Mouse (Mus musculus): ENCODE data around the gene Adcy1. TPM values are rescaled to one million over a fixed set of nuclear protein-coding genes. Genes with fewer than 3 reads are reported as not detected.
A peak's percentile ranks its signal among the peaks of the same experiment; 100 is the strongest.

The Adcy1 gene
- polyA plus RNA-seq, 1 experiment from 2014 or later = 9.9 TPM

DNA sequence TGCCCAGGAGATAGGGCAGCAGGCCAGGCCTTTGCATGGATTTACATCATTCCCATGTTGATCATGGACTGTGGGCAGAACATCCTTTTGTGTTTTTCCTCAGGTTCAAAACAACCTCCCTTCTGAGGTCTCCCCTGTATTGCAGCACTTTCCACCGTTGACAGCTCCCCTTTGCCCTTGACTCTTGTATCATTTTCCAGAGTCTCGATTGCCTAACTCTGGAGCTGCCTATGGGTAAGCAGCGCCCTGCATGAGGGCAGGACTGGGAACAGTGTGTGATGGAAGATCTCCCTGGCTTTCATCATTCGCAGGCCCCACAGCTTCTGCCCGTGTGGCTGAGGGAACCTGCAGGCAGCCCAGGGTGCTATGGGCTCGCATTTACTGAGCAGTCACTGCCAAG, 129.4 kb downstream of the Adcy1 start:
- DNase-seq = no peak
- Histone ChIP-seq H3K9me3 (ENCODE audit: control insufficient read depth, low read length) (no peaks in the 10 kb centered on the region), H3K4me3 (replicated peaks; ENCODE audit: low read depth, low read length) (no peak overlapping the region), H3K36me3 (ENCODE audit: control insufficient read depth, insufficient read depth, low read length) (no peaks in the 10 kb centered on the region), H3K4me1 (ENCODE audit: control insufficient read depth, insufficient read depth, low read length) (peaks cover 7% of the 10 kb centered on the region; the same call in 1 of the 2 replicates), H3K4me2 (ENCODE audit: low read length) (no peak overlapping the region), H3K9ac (replicated peaks; ENCODE audit: low read length) (no peak overlapping the region), H3K27ac (replicated peaks; ENCODE audit: low read depth, low read length) (no peak overlapping the region), H3K27me3 (ENCODE audit: control insufficient read depth, insufficient read depth, low read length) (no peaks in the 10 kb centered on the region)
- WGBS = 73% methylated on average over 6 of the region's 6 CpGs
- no peak for ATAC-seq (ENCODE audit: low FRiP score, low TSS enrichment)

DNA sequence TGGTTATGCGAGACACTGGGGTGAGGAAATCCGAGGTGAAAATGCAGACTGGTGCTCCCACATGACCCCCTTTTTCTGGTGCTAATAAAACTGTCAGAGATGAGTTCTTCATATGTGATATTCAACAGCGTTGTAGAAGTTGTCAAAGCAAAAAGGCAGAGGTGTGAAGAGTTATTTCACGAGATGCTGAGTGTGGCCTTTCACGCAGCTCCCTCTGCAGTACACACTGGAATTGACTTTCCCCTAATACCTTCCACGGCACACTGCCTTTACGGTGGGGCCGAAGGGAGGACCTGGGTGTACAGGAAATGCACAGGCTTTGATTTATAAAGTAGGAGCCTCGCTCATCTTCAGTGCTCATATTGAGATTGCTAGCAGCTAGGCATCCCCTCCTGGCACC, 129.8 kb downstream of the Adcy1 start:
- no peaks in the 10 kb centered on the region for H3K36me3 ChIP-seq (ENCODE audit: control insufficient read depth, insufficient read depth, low read length)
- no peak overlapping the region for H3K9ac ChIP-seq (replicated peaks; ENCODE audit: low read length)
- H3K4me3 ChIP-seq (replicated peaks; ENCODE audit: low read depth, low read length) = no peak overlapping the region
- no peak overlapping the region for H3K27ac ChIP-seq (replicated peaks; ENCODE audit: low read depth, low read length)
- no peaks in the 10 kb centered on the region for H3K9me3 ChIP-seq (ENCODE audit: control insufficient read depth, low read length)
- H3K27me3 ChIP-seq (ENCODE audit: control insufficient read depth, insufficient read depth, low read length) = no peaks in the 10 kb centered on the region
- DNase-seq (no peak), ATAC-seq (ENCODE audit: low FRiP score, low TSS enrichment) (no peak)
- H3K4me1 ChIP-seq (ENCODE audit: control insufficient read depth, insufficient read depth, low read length) = peaks cover 7% of the 10 kb centered on the region; the same call in 1 of the 2 replicates
- no peak overlapping the region for H3K4me2 ChIP-seq (ENCODE audit: low read length)
- 80% methylated on average over 9 of the region's 9 CpGs for WGBS

GRCm38 (mm10) chr11:7194432-7195311, 131.4 kb downstream of the Adcy1 start:
- DNase-seq (no peak), ATAC-seq (ENCODE audit: low FRiP score, low TSS enrichment) (no peak)
- no peaks in the 10 kb centered on the region for H3K27me3 ChIP-seq (ENCODE audit: control insufficient read depth, insufficient read depth, low read length)
- H3K4me2 ChIP-seq (ENCODE audit: low read length) = no peak overlapping the region
- no peaks in the 10 kb centered on the region for H3K36me3 ChIP-seq (ENCODE audit: control insufficient read depth, insufficient read depth, low read length)
- no peak overlapping the region for H3K27ac ChIP-seq (replicated peaks; ENCODE audit: low read depth, low read length)
- no peaks in the 10 kb centered on the region for H3K9me3 ChIP-seq (ENCODE audit: control insufficient read depth, low read length)
- 97% methylated on average over 10 of the region's 10 CpGs for WGBS
- no peak overlapping the region for H3K4me3 ChIP-seq (replicated peaks; ENCODE audit: low read depth, low read length)
- peaks cover 7% of the 10 kb centered on the region; the same call in 1 of the 2 replicates for H3K4me1 ChIP-seq (ENCODE audit: control insufficient read depth, insufficient read depth, low read length)
- no peak overlapping the region for H3K9ac ChIP-seq (replicated peaks; ENCODE audit: low read length)

- 90% methylated on average over 4 of the region's 4 CpGs for WGBS
- no peak for DNase-seq
- H3K4me3 ChIP-seq (replicated peaks; ENCODE audit: low read depth, low read length) = no peak overlapping the region
- no peak overlapping the region for H3K4me2 ChIP-seq (ENCODE audit: low read length)
- peaks cover 7% of the 10 kb centered on the region; the same call in 1 of the 2 replicates for H3K4me1 ChIP-seq (ENCODE audit: control insufficient read depth, insufficient read depth, low read length)
- no peaks in the 10 kb centered on the region for H3K36me3 ChIP-seq (ENCODE audit: control insufficient read depth, insufficient read depth, low read length)
- no peak overlapping the region for H3K27ac ChIP-seq (replicated peaks; ENCODE audit: low read depth, low read length)
- no peak for ATAC-seq (ENCODE audit: low FRiP score, low TSS enrichment)
- no peaks in the 10 kb centered on the region for H3K9me3 ChIP-seq (ENCODE audit: control insufficient read depth, low read length)
- H3K27me3 ChIP-seq (ENCODE audit: control insufficient read depth, insufficient read depth, low read length) = no peaks in the 10 kb centered on the region
- no peak overlapping the region for H3K9ac ChIP-seq (replicated peaks; ENCODE audit: low read length)
Observed at GRCm38 (mm10) chr11:7195312-7195685, 132.0 kb downstream of the Adcy1 start.

DNA sequence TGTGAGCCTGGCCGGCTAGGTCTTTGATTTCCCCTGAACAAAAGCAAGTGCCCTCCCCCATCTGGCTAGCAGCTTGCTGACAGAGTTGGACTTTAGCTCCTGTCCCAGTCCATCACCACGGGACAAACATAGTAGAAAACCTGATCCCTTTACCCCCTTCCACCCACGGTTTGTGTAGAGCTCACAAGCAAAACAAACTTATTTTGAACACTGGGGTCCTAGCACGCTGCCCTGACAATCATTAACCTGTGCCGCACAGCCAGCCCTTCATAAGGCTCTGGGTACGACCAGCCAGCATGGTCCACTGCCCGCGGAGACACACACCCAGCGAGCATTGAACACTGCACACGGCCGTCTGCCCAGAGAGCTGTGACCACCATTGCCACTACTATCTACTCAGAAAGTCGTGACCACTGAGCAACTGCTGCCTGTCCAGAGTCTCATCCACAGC, 134.2 kb downstream of the Adcy1 start, which contains the start of gene Igfbp1:
Gene Igfbp1, plus strand, starts transcription at position 292 of the 451 bp plus-strand sequence.
- Histone ChIP-seq H3K4me2 (ENCODE audit: low read length) (no peak within 1 kb of the TSS), H3K9ac (replicated peaks; ENCODE audit: low read length) (no peak within 1 kb of the TSS), H3K27me3 (ENCODE audit: control insufficient read depth, insufficient read depth, low read length) (no peaks in the 10 kb centered on the region), H3K4me1 (ENCODE audit: control insufficient read depth, insufficient read depth, low read length) (peaks cover 7% of the 10 kb centered on the region; the same call in 1 of the 2 replicates), H3K4me3 (replicated peaks; ENCODE audit: low read depth, low read length) (no peak within 1 kb of the TSS), H3K36me3 (ENCODE audit: control insufficient read depth, insufficient read depth, low read length) (no peaks in the 10 kb centered on the region), H3K27ac (replicated peaks; ENCODE audit: low read depth, low read length) (no peak within 1 kb of the TSS), H3K9me3 (ENCODE audit: control insufficient read depth, low read length) (no peaks in the 10 kb centered on the region)
- no peak for ATAC-seq (ENCODE audit: low FRiP score, low TSS enrichment)
- 8% methylated on average over 12 of the region's 12 CpGs for WGBS
- DNase-seq = no peak

GRCm38 (mm10) chr11:7198006-7198405, 134.7 kb downstream of the Adcy1 start:
- DNase-seq (no peak), ATAC-seq (ENCODE audit: low FRiP score, low TSS enrichment) (no peak)
- Histone ChIP-seq H3K4me1 (ENCODE audit: control insufficient read depth, insufficient read depth, low read length) (peaks cover 7% of the 10 kb centered on the region; the same call in 1 of the 2 replicates), H3K4me3 (replicated peaks; ENCODE audit: low read depth, low read length) (no peak overlapping the region), H3K9me3 (ENCODE audit: control insufficient read depth, low read length) (no peaks in the 10 kb centered on the region), H3K9ac (replicated peaks; ENCODE audit: low read length) (no peak overlapping the region), H3K27ac (replicated peaks; ENCODE audit: low read depth, low read length) (no peak overlapping the region), H3K36me3 (ENCODE audit: control insufficient read depth, insufficient read depth, low read length) (no peaks in the 10 kb centered on the region), H3K4me2 (ENCODE audit: low read length) (no peak overlapping the region), H3K27me3 (ENCODE audit: control insufficient read depth, insufficient read depth, low read length) (no peaks in the 10 kb centered on the region)
- 88% methylated on average over 19 of the region's 19 CpGs for WGBS

DNA sequence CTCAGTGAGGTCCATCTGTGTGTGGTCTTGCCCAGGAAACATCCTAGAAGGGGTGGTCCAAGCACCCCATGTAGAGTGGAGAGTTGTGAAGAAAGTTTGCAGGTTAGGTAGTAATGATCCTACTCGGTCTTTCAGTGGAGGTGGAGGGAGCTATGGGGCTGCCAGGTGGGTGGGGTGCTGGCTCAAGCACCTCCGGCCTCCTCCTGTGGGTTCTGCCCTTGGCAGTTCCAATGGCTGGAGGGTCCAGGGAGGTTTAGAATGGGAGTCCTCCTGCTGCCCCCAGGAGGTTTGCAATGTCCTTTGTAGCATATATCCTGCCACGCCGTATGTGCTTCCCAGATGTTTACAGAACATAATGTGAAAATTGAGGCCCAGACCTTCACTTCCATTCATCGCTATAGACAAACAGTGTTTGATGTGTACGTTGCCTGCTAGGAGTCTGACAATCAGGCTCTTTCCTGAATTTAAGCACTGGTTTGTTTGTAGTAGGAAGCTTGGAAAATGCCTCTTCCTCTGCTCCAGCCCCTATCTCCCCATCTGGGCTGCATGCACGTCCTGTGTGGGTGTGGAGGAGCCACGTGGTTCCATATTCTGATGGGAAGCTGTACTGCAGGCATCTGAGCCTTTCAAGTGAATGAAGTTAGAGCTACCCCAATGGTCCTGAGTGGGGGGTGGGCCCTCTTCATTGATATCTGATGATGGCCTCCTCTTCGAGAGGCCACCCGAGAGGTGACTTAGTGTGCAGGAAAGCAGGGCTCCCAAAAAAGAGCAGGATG, 135.4 kb downstream of the Adcy1 start:
- H3K9me3 ChIP-seq (ENCODE audit: control insufficient read depth, low read length) = no peaks in the 10 kb centered on the region
- no peak overlapping the region for H3K4me2 ChIP-seq (ENCODE audit: low read length)
- ATAC-seq (ENCODE audit: low FRiP score, low TSS enrichment) (no peak), DNase-seq (no peak)
- H3K4me3 ChIP-seq (replicated peaks; ENCODE audit: low read depth, low read length) = no peak overlapping the region
- peaks cover 7% of the 10 kb centered on the region; the same call in 1 of the 2 replicates for H3K4me1 ChIP-seq (ENCODE audit: control insufficient read depth, insufficient read depth, low read length)
- H3K9ac ChIP-seq (replicated peaks; ENCODE audit: low read length) = no peak overlapping the region
- H3K27ac ChIP-seq (replicated peaks; ENCODE audit: low read depth, low read length) = no peak overlapping the region
- WGBS = 91% methylated on average over 10 of the region's 10 CpGs
- no peaks in the 10 kb centered on the region for H3K27me3 ChIP-seq (ENCODE audit: control insufficient read depth, insufficient read depth, low read length)
- no peaks in the 10 kb centered on the region for H3K36me3 ChIP-seq (ENCODE audit: control insufficient read depth, insufficient read depth, low read length)

DNA sequence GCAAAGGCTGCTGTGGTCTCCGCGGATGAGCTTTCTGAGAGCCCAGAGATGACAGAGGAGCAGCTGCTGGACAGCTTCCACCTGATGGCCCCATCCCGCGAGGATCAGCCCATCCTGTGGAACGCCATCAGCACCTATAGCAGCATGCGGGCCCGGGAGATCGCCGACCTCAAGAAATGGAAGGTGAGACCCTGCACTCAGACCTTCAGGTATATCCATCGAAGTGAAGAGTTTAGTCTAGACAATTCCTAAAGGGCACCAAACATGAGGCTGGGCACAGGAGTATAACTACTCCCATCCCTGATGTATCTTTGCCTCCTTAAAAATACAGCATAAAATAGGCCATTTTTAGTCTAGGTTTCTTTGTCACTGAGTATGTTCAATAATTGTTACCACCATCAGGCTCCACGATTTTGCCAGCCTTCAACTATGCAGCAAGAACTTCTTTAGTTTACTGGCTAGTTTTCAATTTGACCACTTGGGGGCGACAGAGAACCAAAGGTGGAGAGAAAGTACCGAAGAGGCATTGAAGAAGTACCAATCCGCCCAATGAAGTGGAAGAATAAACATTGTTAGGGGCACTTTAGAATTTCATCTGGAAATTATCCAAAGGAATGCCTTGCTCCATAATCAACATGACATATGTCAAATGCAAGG, 136.6 kb downstream of the Adcy1 start:
- ATAC-seq (ENCODE audit: low FRiP score, low TSS enrichment) = no peak; the same call in 1 of the 2 replicates

More for the DNA sequence above, 136.6 kb downstream of the Adcy1 start:
- Histone ChIP-seq H3K36me3 (ENCODE audit: control insufficient read depth, insufficient read depth, low read length) (no peaks in the 10 kb centered on the region), H3K9me3 (ENCODE audit: control insufficient read depth, low read length) (no peaks in the 10 kb centered on the region), H3K4me3 (replicated peaks; ENCODE audit: low read depth, low read length) (no peak overlapping the region), H3K4me1 (ENCODE audit: control insufficient read depth, insufficient read depth, low read length) (peaks cover 7% of the 10 kb centered on the region; the same call in 1 of the 2 replicates), H3K4me2 (ENCODE audit: low read length) (no peak overlapping the region), H3K9ac (replicated peaks; ENCODE audit: low read length) (no peak overlapping the region), H3K27me3 (ENCODE audit: control insufficient read depth, insufficient read depth, low read length) (no peaks in the 10 kb centered on the region), H3K27ac (replicated peaks; ENCODE audit: low read depth, low read length) (no peak overlapping the region)
- WGBS = 60% methylated on average over 14 of the region's 14 CpGs
- peak; percentile 86 for DNase-seq

Measured in midbrain, embryonic 14.5 days (tissue).